Mouse (Mus musculus): Measurements from ENCODE around the gene March7.
A peak's percentile ranks its signal among the peaks of the same experiment; 100 is the strongest.

Gene March7

GRCm38 (mm10) chr2:60209703-60210651 is at the start of gene March7, which contains the start of gene Baz2b:
Gene March7 (plus strand): TSS chr2:60209887.
Gene Baz2b (minus strand): TSS chr2:60209839.
- DNase-seq (ENCODE audit: extremely low read depth, low read depth), result no peak

GRCm38 (mm10) chr2:60163744-60164143 is 45.9 kb upstream of the March7 start:
- no peak for DNase-seq (ENCODE audit: extremely low read depth, low read depth)

- DNase-seq (ENCODE audit: extremely low read depth, low read depth), result no peak
These were observed 44.0 kb upstream of the March7 start for GRCm38 (mm10) chr2:60165679-60166078.

- no peak for DNase-seq (ENCODE audit: extremely low read depth, low read depth)
These were observed 42.8 kb upstream of the March7 start for GRCm38 (mm10) chr2:60166878-60167277.

GRCm38 (mm10) chr2:60171786-60172530 is 37.7 kb upstream of the March7 start:
- no peak for DNase-seq (ENCODE audit: extremely low read depth, low read depth)

GRCm38 (mm10) chr2:60172531-60172914 is 37.2 kb upstream of the March7 start:
- DNase-seq (ENCODE audit: extremely low read depth, low read depth), result peak; percentile 20

- peak; percentile 5 for DNase-seq (ENCODE audit: extremely low read depth, low read depth)
These were observed 36.5 kb upstream of the March7 start for GRCm38 (mm10) chr2:60173190-60173589.

- DNase-seq (ENCODE audit: extremely low read depth, low read depth), result no peak
These were observed 36.1 kb upstream of the March7 start for GRCm38 (mm10) chr2:60173595-60173994.

GRCm38 (mm10) chr2:60175078-60175477 is 34.6 kb upstream of the March7 start:
- DNase-seq (ENCODE audit: extremely low read depth, low read depth), result no peak

- peak; percentile 21 for DNase-seq (ENCODE audit: extremely low read depth, low read depth)
These were observed 33.6 kb upstream of the March7 start for GRCm38 (mm10) chr2:60176087-60176486.

- no peak for DNase-seq (ENCODE audit: extremely low read depth, low read depth)
These were observed 32.2 kb upstream of the March7 start for GRCm38 (mm10) chr2:60177490-60177889.

GRCm38 (mm10) chr2:60181696-60182095 is 28.0 kb upstream of the March7 start:
- no peak for DNase-seq (ENCODE audit: extremely low read depth, low read depth)

GRCm38 (mm10) chr2:60196841-60197240 is 12.8 kb upstream of the March7 start:
- no peak for DNase-seq (ENCODE audit: extremely low read depth, low read depth)

- DNase-seq (ENCODE audit: extremely low read depth, low read depth), result no peak
These were observed 9.6 kb upstream of the March7 start for GRCm38 (mm10) chr2:60200051-60200562.

GRCm38 (mm10) chr2:60200667-60201066 is 9.0 kb upstream of the March7 start:
- DNase-seq (ENCODE audit: extremely low read depth, low read depth), result no peak

- peak; percentile 58 for DNase-seq (ENCODE audit: extremely low read depth, low read depth)
These were observed 6.7 kb upstream of the March7 start for GRCm38 (mm10) chr2:60202900-60203530.

GRCm38 (mm10) chr2:60203733-60204132 is 6.0 kb upstream of the March7 start:
- DNase-seq (ENCODE audit: extremely low read depth, low read depth), result no peak

GRCm38 (mm10) chr2:60204162-60204561 is 5.5 kb upstream of the March7 start:
- peak; percentile 74 for DNase-seq (ENCODE audit: extremely low read depth, low read depth)

GRCm38 (mm10) chr2:60205795-60206194 is 3.9 kb upstream of the March7 start:
- no peak for DNase-seq (ENCODE audit: extremely low read depth, low read depth)

- no peak for DNase-seq (ENCODE audit: extremely low read depth, low read depth)
These were observed 520 bp upstream of the March7 start for GRCm38 (mm10) chr2:60209122-60209611.

GRCm38 (mm10) chr2:60210821-60211220 is 1.1 kb downstream of the March7 start:
- DNase-seq (ENCODE audit: extremely low read depth, low read depth), result no peak

All from MEL-GATA-1-ER (cell line).